Mouse (Mus musculus): Measurements from ENCODE around the gene Grik4. TPM values are rescaled to one million over a fixed set of nuclear protein-coding genes. Genes with fewer than 3 reads are reported as not detected.

Gene Grik4
- 0.17 and 0.23 TPM in 2 replicates for polyA plus RNA-seq (2015; fragmentation: Nextera tagmentation; extraction: Ambion mirVana)

DNA sequence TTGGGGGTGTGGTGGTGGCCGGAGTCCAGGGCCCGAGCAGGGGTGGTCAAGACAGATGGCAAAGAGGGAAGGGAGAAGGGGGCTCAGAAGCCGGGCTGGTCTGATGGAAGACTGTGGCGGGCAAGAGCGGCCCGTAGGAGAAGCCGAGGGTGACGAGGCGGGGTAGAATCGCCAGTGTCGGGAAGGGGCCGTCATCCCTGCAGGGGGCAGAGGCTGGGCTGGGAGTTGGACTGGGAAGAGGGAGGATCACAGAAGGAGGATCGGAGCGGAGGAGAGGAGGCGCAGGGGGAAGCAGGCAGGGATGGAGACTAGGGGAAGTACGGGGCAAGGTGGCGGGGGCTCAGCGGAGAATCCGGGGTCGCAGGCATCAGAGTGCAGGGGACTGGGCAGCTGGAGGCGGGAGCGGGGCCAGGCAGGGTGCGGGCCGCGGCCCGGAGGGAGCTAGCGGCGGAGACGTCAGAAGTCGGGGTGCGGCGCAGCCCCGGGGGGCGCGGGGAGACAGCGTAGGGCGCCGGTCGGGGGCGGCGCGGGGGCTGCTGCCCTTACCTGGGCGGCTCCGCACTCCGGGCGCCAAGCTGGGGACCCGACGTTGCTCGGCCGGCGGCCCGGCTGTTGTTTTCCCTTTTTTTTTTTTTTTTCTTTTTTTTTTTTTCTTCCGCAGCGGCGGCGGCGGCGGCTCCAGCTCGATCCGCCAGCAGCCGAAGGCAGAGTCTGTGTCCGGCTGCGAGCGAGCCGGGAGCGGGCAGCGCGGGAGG, at the start of gene Grik4:
Gene Grik4, minus strand, starts transcription at position 713 of the 755 bp plus-strand sequence.

DNA sequence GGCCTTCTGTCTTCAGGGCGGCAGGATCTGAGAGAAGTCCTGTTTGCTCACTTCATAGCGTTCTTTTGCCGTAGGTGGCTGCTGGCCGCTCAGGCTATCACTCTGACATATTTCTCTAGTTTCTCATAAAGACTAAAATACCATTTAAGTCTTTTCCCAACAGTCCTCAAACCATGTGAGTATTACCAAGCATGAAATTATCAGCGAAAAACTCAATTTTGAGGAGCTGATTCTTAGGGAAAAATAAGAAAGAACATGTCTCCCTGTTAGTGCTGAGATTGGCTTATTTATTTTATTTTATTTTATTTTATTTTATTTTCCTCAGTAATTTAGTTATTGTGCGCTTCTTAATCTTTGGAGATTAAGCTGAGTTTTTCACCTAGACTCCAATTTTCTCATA, 436.6 kb downstream of the Grik4 start, which contains the start of gene Tbcel:
Gene Tbcel, minus strand, starts transcription at position 101 of the 400 bp plus-strand sequence.

Other genes starting within 250 kb of the Grik4 start
- gene Arhgef12, start 162.7 kb upstream of the Grik4 start, polyA plus RNA-seq (2015; fragmentation: Nextera tagmentation; extraction: Ambion mirVana), result 10.2 and 10.9 TPM in 2 replicates
- 1.2 and 1.4 TPM in 2 replicates for gene Tmem136, start 172.1 kb upstream of the Grik4 start, polyA plus RNA-seq (2015; fragmentation: Nextera tagmentation; extraction: Ambion mirVana)

All from spleen, postnatal 0 days (tissue).